Mouse (Mus musculus): Measurements from ENCODE around the gene Gm49358. TPM values are rescaled to one million over a fixed set of nuclear protein-coding genes. Genes with fewer than 3 reads are reported as not detected.

Gene Gm49358
- polyA plus RNA-seq, 1 experiment: not detected

GRCm38 (mm10) chr10:86849508-86849907 lies 85.7 kb downstream of the Gm49358 start:
- H3K4me3 ChIP-seq (ENCODE audit: insufficient read depth, low read length): no peak overlapping the region
- H3K4me1 ChIP-seq (ENCODE audit: control insufficient read depth, insufficient read depth, low read length): no peaks in the 10 kb centered on the region
- no peak overlapping the region for H3K27ac ChIP-seq (ENCODE audit: insufficient read depth, low read depth, low read length)
- no peak for TF ChIP-seq CTCF (IDR thresholded peaks at IDR 0.05; ENCODE audit: low read depth, low read length)
- no peak for TF ChIP-seq POLR2A (IDR thresholded peaks at IDR 0.05; ENCODE audit: borderline replicate concordance, low read depth, low read length)

- TF ChIP-seq CTCF (IDR thresholded peaks at IDR 0.05; ENCODE audit: low read depth, low read length) (no peak), POLR2A (IDR thresholded peaks at IDR 0.05; ENCODE audit: borderline replicate concordance, low read depth, low read length) (no peak)
- no peak overlapping the region for H3K27ac ChIP-seq (ENCODE audit: insufficient read depth, low read depth, low read length)
- H3K4me3 ChIP-seq (ENCODE audit: insufficient read depth, low read length): no peak overlapping the region
- peaks cover 3% of the 10 kb centered on the region; the same call in 1 of the 2 replicates for H3K4me1 ChIP-seq (ENCODE audit: control insufficient read depth, insufficient read depth, low read length)
These were observed 88.4 kb downstream of the Gm49358 start for GRCm38 (mm10) chr10:86852160-86852559.

GRCm38 (mm10) chr10:86853433-86853832 lies 89.7 kb downstream of the Gm49358 start:
- Histone ChIP-seq H3K27ac (ENCODE audit: insufficient read depth, low read depth, low read length) (no peak overlapping the region), H3K4me1 (ENCODE audit: control insufficient read depth, insufficient read depth, low read length) (peaks cover 3% of the 10 kb centered on the region; the same call in 1 of the 2 replicates), H3K4me3 (ENCODE audit: insufficient read depth, low read length) (no peak overlapping the region)
- TF ChIP-seq CTCF (IDR thresholded peaks at IDR 0.05; ENCODE audit: low read depth, low read length) (no peak), POLR2A (IDR thresholded peaks at IDR 0.05; ENCODE audit: borderline replicate concordance, low read depth, low read length) (no peak)

GRCm38 (mm10) chr10:86860396-86860795 lies 96.6 kb downstream of the Gm49358 start:
- peaks cover 3% of the 10 kb centered on the region; the same call in 1 of the 2 replicates for H3K4me1 ChIP-seq (ENCODE audit: control insufficient read depth, insufficient read depth, low read length)
- no peak overlapping the region for H3K27ac ChIP-seq (ENCODE audit: insufficient read depth, low read depth, low read length)
- TF ChIP-seq POLR2A (IDR thresholded peaks at IDR 0.05; ENCODE audit: borderline replicate concordance, low read depth, low read length): no peak
- no peak for TF ChIP-seq CTCF (IDR thresholded peaks at IDR 0.05; ENCODE audit: low read depth, low read length)
- H3K4me3 ChIP-seq (ENCODE audit: insufficient read depth, low read length): no peak overlapping the region

- Histone ChIP-seq H3K4me3 (ENCODE audit: insufficient read depth, low read length) (no peak overlapping the region), H3K27ac (ENCODE audit: insufficient read depth, low read depth, low read length) (no peak overlapping the region), H3K4me1 (ENCODE audit: control insufficient read depth, insufficient read depth, low read length) (peaks cover 3% of the 10 kb centered on the region; the same call in 1 of the 2 replicates)
- no peak for TF ChIP-seq CTCF (IDR thresholded peaks at IDR 0.05; ENCODE audit: low read depth, low read length)
- TF ChIP-seq POLR2A (IDR thresholded peaks at IDR 0.05; ENCODE audit: borderline replicate concordance, low read depth, low read length): no peak
These were observed 98.7 kb downstream of the Gm49358 start for GRCm38 (mm10) chr10:86862496-86862895.

GRCm38 (mm10) chr10:86863429-86863828 lies 99.7 kb downstream of the Gm49358 start:
- TF ChIP-seq POLR2A (IDR thresholded peaks at IDR 0.05; ENCODE audit: borderline replicate concordance, low read depth, low read length): no peak
- peak; percentile 35; the same call in 1 of the 2 replicates for TF ChIP-seq CTCF (IDR thresholded peaks at IDR 0.05; ENCODE audit: low read depth, low read length)
- Histone ChIP-seq H3K27ac (ENCODE audit: insufficient read depth, low read depth, low read length) (no peak overlapping the region), H3K4me1 (ENCODE audit: control insufficient read depth, insufficient read depth, low read length) (peaks cover 3% of the 10 kb centered on the region; the same call in 1 of the 2 replicates), H3K4me3 (ENCODE audit: insufficient read depth, low read length) (no peak overlapping the region)

GRCm38 (mm10) chr10:86872121-86872520 lies 108.3 kb downstream of the Gm49358 start:
- Histone ChIP-seq H3K27ac (ENCODE audit: insufficient read depth, low read depth, low read length) (no peak overlapping the region), H3K4me3 (ENCODE audit: insufficient read depth, low read length) (no peak overlapping the region)
- no peak for TF ChIP-seq CTCF (IDR thresholded peaks at IDR 0.05; ENCODE audit: low read depth, low read length)
- TF ChIP-seq POLR2A (IDR thresholded peaks at IDR 0.05; ENCODE audit: borderline replicate concordance, low read depth, low read length): no peak

GRCm38 (mm10) chr10:86872591-86872990 lies 108.8 kb downstream of the Gm49358 start:
- TF ChIP-seq POLR2A (IDR thresholded peaks at IDR 0.05; ENCODE audit: borderline replicate concordance, low read depth, low read length) (no peak), CTCF (IDR thresholded peaks at IDR 0.05; ENCODE audit: low read depth, low read length) (no peak)
- no peak overlapping the region for H3K27ac ChIP-seq (ENCODE audit: insufficient read depth, low read depth, low read length)
- H3K4me3 ChIP-seq (ENCODE audit: insufficient read depth, low read length): no peak overlapping the region
- peaks cover 3% of the 10 kb centered on the region; the same call in 1 of the 2 replicates for H3K4me1 ChIP-seq (ENCODE audit: control insufficient read depth, insufficient read depth, low read length)

More at GRCm38 (mm10) chr10:86872121-86872520, 108.3 kb downstream of the Gm49358 start:
- peaks cover 3% of the 10 kb centered on the region for H3K4me1 ChIP-seq (ENCODE audit: control insufficient read depth, insufficient read depth, low read length)

- Histone ChIP-seq H3K27ac (ENCODE audit: insufficient read depth, low read depth, low read length) (no peak overlapping the region), H3K4me1 (ENCODE audit: control insufficient read depth, insufficient read depth, low read length) (peaks cover 25% of the 10 kb centered on the region), H3K4me3 (ENCODE audit: insufficient read depth, low read length) (no peak overlapping the region)
- no peak for TF ChIP-seq CTCF (IDR thresholded peaks at IDR 0.05; ENCODE audit: low read depth, low read length)
- TF ChIP-seq POLR2A (IDR thresholded peaks at IDR 0.05; ENCODE audit: borderline replicate concordance, low read depth, low read length): no peak
These were observed 114.9 kb downstream of the Gm49358 start for GRCm38 (mm10) chr10:86878721-86879120.

- Histone ChIP-seq H3K4me3 (ENCODE audit: insufficient read depth, low read length) (no peak overlapping the region), H3K4me1 (ENCODE audit: control insufficient read depth, insufficient read depth, low read length) (peaks cover 36% of the 10 kb centered on the region), H3K27ac (ENCODE audit: insufficient read depth, low read depth, low read length) (no peak overlapping the region)
- no peak for TF ChIP-seq POLR2A (IDR thresholded peaks at IDR 0.05; ENCODE audit: borderline replicate concordance, low read depth, low read length)
- TF ChIP-seq CTCF (IDR thresholded peaks at IDR 0.05; ENCODE audit: low read depth, low read length): no peak
These were observed 116.5 kb downstream of the Gm49358 start for GRCm38 (mm10) chr10:86880071-86880806.
